Mouse (Mus musculus): Measurements from ENCODE around the gene Anpep.

Gene Anpep

DNA sequence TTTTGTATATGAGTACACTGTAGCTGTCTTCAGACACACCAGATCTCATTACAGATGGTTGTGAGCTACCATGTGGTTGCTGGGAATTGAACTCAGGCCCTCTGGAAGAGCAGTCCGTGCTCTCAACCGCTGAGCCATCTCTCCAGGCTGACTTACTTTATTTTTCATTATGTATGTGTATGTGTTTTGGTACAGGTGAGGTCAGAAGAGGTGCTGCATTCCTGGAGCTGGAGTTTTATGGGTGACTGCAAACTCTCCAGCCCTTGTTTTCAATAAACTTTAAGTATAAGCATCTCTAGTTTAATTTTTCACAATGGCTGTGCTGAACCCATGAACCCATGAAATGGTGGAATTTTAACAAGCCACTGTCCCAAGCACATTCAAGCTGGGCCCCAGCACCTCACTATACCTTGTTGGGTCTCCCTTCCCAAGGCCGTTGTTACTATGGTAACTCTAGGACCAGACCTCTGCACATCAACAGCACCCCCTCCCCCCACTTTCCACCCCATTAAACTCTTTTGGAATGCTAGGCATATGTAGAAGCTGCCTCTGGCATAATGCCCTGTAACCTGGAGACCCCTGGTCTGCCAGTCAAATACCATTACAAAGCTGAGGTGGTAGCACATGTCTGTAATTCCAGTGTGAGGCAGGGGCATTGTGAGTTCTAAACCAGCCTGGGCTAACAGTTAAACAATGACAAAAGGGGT is 5.6 kb upstream of the Anpep start:
- no peak for DNase-seq (ENCODE audit: low spot score in 2 of 2)

DNA sequence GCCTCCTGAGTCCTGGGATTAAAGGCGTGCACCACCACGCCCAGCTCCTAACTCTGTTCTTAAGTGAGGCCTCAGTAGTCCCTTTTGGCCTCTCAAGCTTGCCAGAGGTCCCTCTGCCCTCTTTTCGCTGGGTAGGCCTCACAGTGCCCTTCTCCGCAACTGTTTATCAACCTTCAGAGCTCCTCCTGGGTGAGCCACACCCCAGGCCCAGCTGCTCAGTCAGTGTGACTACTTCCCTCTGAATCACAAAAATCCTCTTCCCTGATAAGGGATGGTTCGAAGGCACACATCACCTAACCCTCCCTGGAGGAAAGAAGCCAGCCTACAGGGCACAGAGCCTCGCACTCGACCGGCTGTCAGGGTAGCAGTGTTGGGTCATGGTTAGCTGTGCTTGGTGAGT is 935 bp upstream of the Anpep start:
- DNase-seq (ENCODE audit: low spot score in 2 of 2), result no peak

DNA sequence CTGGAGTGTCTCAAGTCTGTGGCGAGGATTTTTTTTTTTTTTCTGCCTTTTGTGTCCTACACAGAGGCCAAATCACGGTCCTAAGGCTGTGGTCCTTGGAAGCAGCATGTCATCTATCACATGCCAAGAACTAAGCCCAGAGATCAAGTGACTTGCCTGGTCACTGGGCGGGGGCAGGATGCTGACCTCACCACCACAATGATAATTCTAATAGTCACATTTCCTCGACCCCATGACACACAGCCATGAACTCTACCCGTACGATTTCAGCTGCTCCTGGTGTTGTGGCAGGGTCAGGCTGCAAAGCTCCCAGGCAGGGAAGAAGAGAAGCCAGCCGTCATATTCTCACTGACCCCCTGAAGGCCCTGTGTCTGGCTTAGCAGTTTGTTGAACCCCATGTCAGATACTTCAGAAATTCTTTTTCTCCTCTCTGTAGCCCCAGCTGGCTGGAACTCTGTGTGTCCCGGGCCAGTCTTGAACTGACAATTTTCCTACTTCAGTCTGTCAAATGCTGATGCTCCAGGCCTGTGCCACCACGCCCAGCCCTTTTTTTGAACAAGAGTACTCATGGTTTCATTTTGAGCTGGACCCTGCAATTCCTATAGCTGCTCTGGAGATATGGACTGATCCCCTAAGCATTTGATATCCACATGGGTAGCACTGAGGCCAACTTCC is 1.8 kb downstream of the Anpep start:
- no peak for DNase-seq (ENCODE audit: low spot score in 2 of 2)

DNA sequence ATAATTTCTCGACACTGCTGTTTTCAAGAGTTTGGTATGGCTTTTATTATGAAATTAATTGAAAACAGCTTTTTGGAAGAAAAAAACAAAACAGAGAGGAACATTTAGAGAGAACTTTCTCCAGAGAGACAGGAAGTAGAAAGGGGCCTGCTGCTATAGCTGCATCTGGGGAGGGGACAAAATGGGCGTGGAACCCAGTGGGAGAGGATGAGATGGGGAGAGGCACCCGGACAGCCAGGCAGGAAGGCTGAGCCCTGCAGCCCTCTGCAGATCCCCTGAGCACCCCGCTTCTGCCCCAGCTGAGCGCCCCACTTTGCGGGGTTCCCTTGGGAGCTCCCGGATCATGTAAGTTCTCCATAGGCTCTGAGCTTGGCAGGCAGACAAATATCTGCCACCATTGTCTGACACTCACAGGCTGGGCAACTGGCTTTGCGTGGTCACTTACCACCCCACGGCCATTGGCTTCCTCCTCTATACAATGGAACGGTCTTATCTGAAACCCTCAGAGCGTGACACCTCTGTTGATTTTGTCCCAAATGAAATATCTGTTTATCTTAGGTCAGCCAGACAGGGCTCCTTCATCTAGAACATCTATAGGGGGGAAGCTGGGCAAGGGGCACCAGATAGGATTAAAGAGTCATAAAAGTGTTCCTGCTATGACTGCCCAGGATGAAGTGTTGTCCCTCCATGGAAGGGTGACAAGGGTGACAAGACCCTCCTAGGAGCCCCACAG is 2.5 kb downstream of the Anpep start:
- no peak for DNase-seq (ENCODE audit: low spot score in 2 of 2)

DNA sequence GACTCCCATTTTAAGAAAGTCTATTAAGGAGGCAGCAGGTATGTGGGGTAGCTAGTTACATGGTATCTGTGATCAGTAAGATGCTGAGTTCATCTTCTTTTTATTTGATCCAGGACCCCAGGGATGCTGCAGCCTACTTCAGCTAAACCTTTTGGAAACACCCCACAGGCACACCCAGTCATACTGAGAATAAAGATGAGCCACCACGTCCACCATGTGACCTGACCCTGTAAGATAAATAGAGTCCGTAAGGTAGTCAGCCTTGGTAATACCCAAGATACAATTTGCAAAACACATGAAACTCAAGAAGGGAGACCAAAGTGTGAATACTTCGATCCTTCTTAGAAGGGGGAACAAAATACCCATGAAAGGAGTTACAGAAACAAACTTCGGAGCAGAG is 4.6 kb downstream of the Anpep start:
- DNase-seq (ENCODE audit: low spot score in 2 of 2), result no peak

DNA sequence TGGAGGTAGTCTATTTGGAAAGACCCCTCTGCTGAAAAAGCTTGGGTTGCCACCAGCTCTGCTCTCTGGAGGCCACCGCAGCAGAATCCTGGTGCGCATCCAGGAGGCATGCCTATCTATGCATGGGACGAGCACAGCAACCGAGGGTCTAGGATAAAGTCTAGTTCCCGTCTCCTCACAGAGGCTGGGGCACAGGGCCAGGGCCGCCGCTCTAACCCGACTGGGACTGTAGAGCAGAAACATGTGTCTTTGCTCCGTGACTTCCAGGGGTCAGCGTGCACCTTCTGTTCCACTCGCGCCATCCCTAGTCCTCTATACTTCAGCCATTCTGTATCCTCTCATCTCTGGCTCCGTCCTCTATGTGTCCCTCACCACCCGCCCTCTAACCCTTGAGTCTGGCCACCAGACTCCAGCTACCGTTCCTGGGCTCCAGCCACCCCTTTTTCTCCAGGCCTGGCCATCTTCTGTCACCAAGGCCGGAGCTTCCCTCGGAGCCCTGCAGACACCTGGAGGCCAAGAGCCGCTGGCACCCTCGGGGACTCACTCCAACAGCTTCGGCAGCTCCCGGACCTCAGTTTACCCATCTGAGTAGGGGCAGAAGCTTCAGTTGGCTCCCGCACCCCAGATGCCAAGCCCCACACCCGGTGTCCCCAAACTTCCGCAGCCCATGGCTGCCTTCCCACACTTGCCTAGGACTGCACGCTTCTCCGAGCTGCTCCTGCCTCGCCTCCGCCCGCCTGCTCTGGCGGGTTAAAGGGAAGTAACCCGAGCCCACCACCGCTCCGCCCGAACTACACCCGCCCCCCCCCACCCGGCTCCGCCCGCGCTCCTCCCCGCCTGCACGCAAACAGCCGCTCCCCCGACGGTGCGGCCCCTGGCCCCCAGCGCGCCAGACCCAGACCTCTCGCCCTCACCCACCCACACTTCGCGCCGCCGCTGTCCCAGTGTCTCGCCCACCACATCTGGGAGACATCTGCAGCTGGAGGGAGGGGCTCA is 13.1 kb downstream of the Anpep start:
- no peak for DNase-seq (ENCODE audit: low spot score in 2 of 2)

DNA sequence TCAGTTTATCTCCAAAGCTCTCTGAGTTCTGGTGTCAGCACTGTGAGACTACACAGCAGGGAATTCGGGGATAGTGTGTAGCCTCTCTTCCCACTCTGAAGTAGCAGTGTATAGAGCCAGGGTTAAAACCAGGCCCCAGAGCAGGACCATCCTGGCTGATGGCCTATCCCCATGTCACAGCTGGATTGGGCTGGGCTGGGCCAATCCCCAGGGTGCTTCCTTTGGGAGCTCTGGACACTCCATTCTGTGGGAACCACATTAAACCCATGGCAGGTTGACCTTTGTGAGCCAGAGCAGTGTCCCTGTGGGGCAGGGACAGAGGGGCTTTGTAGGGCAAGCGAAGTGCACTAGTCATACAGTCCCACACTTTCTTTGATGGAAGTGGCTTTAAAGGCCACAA is 14.5 kb downstream of the Anpep start:
- no peak for DNase-seq (ENCODE audit: low spot score in 2 of 2)

DNA sequence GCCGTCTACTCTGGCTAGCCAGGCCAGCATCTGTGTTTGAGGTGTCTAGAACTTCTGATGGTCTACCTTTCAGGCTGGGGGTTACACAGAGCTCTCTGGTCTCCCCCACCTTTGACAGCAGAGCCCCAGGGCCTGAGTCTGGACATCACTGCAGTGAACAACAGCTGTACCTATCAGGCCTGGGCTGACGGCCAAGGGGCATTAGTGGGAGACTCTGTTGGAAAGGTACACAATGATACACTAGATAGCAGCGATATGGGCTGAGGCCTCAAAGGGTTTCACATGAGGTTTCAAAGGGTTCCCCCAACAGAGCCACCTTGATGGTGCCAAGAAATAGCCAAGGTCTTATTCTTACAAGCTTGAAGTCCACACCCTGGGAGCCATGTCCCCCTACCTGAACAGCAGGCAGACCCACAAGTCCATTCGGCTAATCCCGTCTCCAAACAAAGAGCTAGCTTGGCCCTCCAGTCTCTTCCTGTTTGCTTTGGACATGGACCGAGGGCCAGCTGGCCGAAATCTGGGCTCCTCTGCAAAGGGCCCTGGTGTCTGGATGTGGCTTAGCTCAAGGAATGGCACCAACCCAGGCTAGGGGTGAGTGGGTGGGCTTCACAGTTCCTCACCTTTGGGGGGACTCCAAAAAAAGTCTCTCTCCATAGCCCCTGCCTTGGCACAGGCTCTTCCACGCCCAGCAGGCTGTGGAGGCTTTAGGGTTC is 16.6 kb downstream of the Anpep start:
- no peak for DNase-seq (ENCODE audit: low spot score in 2 of 2)

DNA sequence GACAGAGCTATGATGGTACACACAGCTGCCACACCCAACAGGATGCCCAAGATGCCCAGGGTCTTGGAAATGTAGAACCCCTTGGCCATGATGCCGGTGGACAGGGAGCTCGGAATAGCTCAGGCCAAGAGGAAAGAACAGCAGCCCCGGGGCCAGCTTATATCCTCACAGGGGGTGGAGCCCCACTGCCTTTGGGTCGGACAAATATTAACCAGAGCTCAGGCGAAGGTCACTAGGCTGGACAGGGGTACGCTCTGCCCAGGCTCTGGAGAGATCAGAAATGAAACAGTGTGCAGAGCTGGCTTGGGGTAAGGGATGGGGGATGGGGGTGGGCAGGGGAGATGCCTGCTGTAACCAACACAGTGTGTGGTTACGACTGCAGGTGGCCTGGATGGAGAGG is 18.7 kb downstream of the Anpep start:
- no peak for DNase-seq (ENCODE audit: low spot score in 2 of 2)

DNA sequence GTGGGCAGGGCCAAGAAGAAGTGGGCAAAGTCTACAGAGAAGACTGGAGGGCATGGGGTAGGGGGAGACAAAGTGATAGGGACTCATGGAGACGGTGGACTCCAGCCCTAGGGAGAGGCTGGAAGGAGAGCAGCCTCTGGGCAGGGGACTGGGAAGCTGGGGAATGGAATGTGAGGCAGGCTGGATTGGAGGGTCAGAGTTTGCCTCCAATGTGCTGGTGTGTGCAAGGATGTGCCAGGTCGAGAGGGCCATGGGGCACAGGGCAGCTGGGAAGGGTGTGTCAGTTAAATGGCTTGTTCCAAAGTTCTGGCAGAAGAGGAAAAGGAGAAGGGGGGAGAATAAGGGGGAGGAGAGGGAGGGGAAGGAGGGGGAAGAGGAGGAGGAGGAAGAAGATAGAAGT is 23.6 kb downstream of the Anpep start:
- no peak for DNase-seq (ENCODE audit: low spot score in 2 of 2)

DNA sequence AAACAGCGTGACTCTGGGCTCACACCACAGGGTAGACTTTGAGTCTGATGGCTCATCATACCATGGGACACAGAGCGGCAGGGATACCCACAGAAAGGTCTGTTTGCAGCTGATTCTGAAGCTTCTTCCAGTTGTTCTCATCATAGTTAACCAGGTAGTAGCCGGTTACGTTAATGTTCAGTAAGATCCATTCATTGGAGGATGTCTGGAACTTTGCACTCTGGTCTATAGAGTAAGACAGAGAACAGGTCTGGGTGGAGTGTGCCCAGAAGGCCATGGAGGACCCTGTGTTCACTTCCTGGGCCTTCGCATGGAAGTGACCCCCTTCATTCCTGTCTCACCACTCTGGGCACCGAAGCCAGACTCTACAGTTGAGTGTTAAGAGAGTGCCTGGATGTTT is 25.7 kb downstream of the Anpep start:
- DNase-seq (ENCODE audit: low spot score in 2 of 2), result no peak

DNA sequence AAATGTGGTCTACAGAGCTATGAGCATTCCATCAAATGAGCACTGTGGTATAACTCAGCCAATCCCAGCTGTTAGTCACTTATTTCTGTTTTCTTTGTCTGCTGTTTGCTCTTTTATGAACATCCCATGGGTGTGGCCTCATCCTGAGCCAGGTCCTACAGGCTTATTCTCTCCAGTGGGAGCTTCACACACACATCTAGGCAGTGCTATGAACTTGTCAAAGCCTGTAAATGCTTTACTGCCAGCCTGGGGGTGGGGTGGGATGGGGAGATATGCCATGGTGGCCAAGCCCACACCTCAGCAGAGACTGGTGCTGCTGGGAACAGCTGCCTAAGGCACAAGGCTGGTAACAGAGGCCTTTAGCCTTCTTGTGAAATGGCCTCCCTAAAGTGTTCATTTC is 27.9 kb downstream of the Anpep start:
- DNase-seq (ENCODE audit: low spot score in 2 of 2), result no peak

DNA sequence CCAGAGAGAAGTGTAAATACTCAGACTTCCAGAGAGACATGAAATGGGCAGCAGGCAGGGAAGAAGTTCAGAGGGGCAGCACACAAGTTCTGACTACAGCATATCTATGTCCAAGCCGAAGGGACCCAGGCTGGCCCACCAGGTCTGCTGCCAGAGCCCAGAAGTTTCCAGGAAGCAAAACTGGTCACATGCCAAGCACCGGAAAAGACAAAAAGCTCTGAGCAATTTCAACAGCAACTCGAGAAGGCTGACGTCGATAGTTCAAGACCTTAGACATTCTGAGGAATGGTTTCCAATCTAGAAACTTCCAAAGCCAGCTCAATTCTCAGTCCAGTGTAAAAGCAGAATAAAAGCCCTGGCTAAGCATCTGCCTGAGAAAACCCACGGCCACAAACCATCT is 29.3 kb downstream of the Anpep start:
- no peak for DNase-seq (ENCODE audit: low spot score in 2 of 2)

DNA sequence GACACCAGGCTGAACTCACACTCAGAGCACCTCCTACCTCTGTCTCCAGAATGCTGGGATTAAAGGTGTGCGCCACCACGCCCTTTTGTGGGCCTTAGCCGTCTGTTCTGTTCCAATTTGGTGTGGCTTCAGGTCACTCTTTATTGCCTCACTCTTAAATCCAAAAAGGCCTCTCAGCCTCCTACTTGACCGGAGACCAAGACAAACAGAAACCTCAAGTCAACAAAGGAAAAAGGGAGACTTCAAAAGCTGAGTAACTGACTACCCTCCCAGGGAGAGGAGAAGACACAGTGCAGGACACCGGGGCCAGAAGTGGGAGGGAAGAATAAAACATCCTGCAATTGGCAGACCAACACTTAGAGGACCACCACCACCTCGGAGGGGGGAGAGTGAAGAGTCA is 29.7 kb downstream of the Anpep start:
- no peak for DNase-seq (ENCODE audit: low spot score in 2 of 2)

DNA sequence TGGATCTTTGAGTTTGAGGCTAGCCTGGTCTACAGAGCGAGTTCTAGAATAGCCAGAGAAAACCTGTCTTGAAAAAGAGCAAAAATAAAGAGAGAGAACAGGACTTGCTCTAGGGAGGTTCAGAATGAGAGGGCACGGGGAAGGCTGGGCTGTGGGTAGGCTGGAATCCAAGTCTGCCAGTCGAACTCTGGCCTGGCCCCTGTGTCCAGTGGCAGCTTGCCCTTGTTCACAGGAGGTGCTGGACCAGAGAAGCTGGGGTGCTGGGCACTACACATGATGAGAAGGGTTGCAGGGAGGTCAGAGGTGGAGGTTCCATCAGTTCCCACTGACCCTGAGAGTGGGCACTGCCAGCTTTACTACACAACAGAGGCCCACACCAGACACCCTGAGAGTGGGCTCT is 32.5 kb downstream of the Anpep start:
- DNase-seq (ENCODE audit: low spot score in 2 of 2), result no peak

DNA sequence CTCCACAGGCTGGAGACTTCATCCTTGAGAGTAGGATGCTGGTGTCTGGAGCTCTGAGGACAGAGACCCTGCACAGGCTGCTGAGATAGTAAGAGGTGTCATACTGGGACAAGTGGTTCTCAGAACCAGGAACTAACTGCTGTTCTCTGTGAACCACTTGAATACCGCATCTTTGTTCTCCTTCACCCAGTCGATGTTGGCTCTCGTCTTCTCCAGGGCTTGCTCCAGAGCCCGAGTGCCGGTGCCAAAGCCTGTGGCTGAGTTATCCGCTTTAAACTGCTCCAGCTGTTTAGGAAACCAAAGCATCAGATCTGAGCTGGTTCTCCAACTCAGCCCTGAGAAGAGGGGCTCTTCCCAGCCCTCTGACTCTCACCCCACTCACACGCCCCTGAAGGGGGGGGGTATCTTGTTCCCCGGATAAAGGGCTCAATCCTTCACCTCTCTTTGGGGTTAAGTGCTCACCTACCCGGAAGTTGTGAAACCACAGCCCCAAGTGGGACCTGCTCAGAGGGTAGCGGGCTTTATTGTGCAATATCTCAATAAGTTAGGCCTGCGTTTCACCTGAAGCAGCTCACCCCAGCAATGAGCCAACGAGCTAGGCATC is 38.7 kb downstream of the Anpep start:
- no peak for DNase-seq (ENCODE audit: low spot score in 2 of 2)

DNA sequence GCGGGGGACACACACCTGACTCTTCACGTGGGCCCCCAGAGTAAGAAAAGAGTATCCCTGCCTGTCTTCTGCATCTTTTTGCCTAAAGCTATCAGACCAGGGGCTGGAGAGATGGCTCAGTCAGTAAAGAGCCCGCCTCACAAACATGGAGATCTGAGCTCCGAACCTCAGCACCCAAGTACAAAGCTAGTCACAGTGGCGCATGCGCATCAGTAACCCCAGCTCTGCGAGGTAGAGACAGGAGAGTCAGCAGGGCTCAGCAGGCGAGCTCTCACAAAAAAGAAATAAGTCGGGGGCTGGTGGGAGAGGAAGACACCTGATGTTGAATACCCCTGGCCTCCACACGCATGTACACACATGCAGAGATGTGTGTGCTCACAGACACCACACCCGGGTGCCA is 40.9 kb downstream of the Anpep start:
- DNase-seq (ENCODE audit: low spot score in 2 of 2), result no peak

DNA sequence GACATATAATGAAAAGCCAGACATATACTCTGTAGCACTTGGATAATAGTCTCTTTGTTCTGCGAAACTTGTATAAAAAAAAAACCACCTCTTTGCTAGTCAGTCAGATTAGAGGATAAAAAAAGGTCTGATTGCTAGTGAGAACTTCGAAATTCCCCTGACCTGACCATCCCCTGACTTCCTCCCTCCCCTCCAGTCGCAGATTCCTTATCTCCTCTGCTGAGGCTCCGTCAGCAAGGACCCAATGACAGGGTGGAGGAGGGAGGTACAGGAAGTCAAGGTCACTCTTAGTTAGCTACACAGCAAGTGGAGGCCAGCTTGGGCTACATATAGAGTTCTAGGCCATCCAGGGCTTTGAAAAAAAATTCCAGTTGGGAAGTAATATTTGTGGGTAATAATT is 41.3 kb downstream of the Anpep start:
- no peak for DNase-seq (ENCODE audit: low spot score in 2 of 2)

DNA sequence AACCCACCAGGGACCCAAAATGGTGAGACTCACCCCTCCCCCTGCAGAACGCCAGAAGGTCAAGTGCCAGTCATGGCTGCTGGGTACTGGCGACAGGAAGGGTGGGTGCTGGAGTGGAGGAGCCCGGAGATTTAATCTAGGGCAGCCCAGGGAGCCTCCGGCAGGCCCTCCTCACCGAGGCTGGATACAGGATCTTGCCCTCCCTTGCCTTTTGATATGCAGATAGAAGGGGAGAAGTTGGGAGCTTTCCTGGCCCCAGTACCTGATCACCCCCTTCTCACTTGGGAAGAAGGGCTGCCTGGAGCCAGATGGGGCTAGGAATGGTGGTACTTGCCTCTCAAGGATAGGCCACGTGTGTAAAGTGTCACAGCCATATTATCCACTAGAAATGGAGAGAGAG is 42.5 kb downstream of the Anpep start:
- DNase-seq (ENCODE audit: low spot score in 2 of 2), result no peak

DNA sequence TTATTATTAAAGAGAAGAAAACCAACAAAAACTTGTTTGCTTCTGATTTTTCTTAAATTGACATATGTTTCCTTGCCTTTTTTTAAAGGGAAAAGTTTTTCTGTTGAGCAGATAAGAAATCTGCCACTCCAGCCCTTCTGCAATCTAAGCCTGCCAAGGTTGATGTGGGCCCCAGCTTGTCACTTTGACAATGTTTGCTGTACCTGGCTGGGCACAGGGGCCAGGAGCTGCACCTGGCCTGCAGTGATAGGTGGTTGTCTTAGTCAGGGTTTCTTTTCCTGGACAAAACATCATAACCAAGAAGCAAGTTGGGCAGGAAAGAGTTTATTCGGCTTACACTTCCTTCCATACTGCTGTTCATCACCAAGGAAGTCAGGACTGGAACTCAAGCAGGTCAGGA is 47.5 kb downstream of the Anpep start:
- DNase-seq (ENCODE audit: low spot score in 2 of 2), result no peak
